Mouse (Mus musculus) embryonic facial prominence, embryonic 14.5 days (tissue): ENCODE measurements around the gene Zrsr1. TPM values are rescaled to one million over a fixed set of nuclear protein-coding genes. Genes with fewer than 3 reads are reported as not detected.

Experiments used
- ATAC-seq: fragments of 200-750 bp; cut with Nextera tagmentation; 2 replicates; pipeline ENCODE4 v1.8.0; 2017; ENCODE audit warnings: low read depth, moderate number of reproducible peaks, moderate TSS enrichment
- DNase-seq: peaks from one replicate; pipeline ENCODE4 v3.0.0-alpha.2; 2015; ENCODE audit warnings: low spot score
- H3K27ac ChIP-seq: fragments of 300-500 bp; sonication (generic); replicated peaks from 2 replicates; pipeline ENCODE4 v1.5.1; 2014; ENCODE audit warnings: low read depth, mild to moderate bottlenecking, low read length, moderate library complexity
- H3K27me3 ChIP-seq: fragments of 300-500 bp; sonication (generic); replicated peaks from 2 replicates; pipeline ENCODE4 v1.6.1; 2014; ENCODE audit warnings: low read length; ENCODE audit not compliant: control insufficient read depth, insufficient read depth
- H3K36me3 ChIP-seq: fragments of 300-500 bp; sonication (generic); 2 replicates; pipeline ENCODE4 v1.6.1; 2014; ENCODE audit warnings: low read length, mixed read lengths; ENCODE audit not compliant: control insufficient read depth, insufficient read depth
- H3K4me1 ChIP-seq: fragments of 300-500 bp; sonication (generic); 2 replicates; pipeline ENCODE4 v1.6.1; 2014; ENCODE audit warnings: antibody characterized with exemption, low read length; ENCODE audit not compliant: control insufficient read depth, insufficient read depth
- H3K4me2 ChIP-seq: fragments of 300-500 bp; sonication (generic); 2 replicates; pipeline ENCODE4 v1.6.1; 2014; ENCODE audit warnings: low read depth, mild to moderate bottlenecking, low read length, moderate library complexity, mixed read lengths
- H3K4me3 ChIP-seq: fragments of 300-500 bp; sonication (generic); 2 replicates; pipeline ENCODE4 v1.5.1; 2014; ENCODE audit warnings: low read depth, mild to moderate bottlenecking, low read length
- H3K9ac ChIP-seq: fragments of 300-500 bp; sonication (generic); 2 replicates; pipeline ENCODE4 v1.6.1; 2014; ENCODE audit warnings: low read depth, mild to moderate bottlenecking, low read length, moderate library complexity, mixed read lengths
- H3K9me3 ChIP-seq: fragments of 300-500 bp; sonication (generic); 2 replicates; pipeline ENCODE4 v1.6.1; 2016; ENCODE audit warnings: low read length; ENCODE audit not compliant: control insufficient read depth
- WGBS: fragments of 180-500 bp; shearing (Covaris S2); extraction: QIAGEN DNeasy Blood & Tissue Kit; methylation state at CpG from one replicate; pipeline ENCODE4 v1.1.7; 2014; 5-methylcytosine and 5-hydroxymethylcytosine counted together
- polyA plus RNA-seq: library from polyadenylated mRNA; unstranded; fragments of >200 nt; fragmentation: Nextera tagmentation; extraction: Ambion mirVana; gene quantifications from 2 replicates; pipeline ENCODE4 v1.2.1, GENCODE M21; 2014

Gene Zrsr1
- polyA plus RNA-seq, 1 experiment from 2014 or later, result 3.5 TPM

- no peaks in the 10 kb centered on the region for H3K9me3 ChIP-seq
- H3K9ac ChIP-seq, result no peak overlapping the region
- H3K4me3 ChIP-seq, result no peak overlapping the region
- DNase-seq (no peak), ATAC-seq (no peak)
- no peak overlapping the region for H3K27ac ChIP-seq
- no peaks in the 10 kb centered on the region for H3K36me3 ChIP-seq
- H3K4me2 ChIP-seq, result no peak overlapping the region
- H3K27me3 ChIP-seq, result no peaks in the 10 kb centered on the region
- 92% methylated on average over 4 of the region's 4 CpGs for WGBS
- H3K4me1 ChIP-seq, result no peaks in the 10 kb centered on the region
Observed at GRCm38 (mm10) chr11:22937716-22938316, 34.0 kb upstream of the Zrsr1 start.

DNA sequence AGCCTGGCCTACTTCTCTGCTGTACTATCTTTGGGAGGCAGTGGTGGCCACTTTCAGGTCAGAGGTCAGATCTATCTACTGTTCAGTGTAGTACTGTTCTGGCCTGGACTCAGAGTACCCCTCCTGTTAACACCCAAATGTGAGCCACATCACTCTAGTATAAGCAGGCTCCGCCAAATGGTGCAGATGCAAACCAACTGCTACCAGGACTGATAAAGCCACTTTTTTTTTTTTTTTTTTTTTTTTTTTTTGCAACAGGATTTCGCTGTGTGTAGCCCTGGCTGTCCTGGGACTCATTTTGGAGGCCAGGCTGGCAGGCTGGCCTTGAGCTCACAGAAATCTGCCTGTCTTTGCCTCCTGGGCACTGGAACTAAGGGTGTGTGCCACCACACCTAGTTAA, 32.8 kb upstream of the Zrsr1 start:
- H3K4me2 ChIP-seq, result no peak overlapping the region
- no peak overlapping the region for H3K27ac ChIP-seq
- H3K9me3 ChIP-seq, result no peaks in the 10 kb centered on the region
- no peaks in the 10 kb centered on the region for H3K27me3 ChIP-seq
- H3K36me3 ChIP-seq, result no peaks in the 10 kb centered on the region
- 84% methylated on average over 2 of the region's 2 CpGs for WGBS
- no peak overlapping the region for H3K4me3 ChIP-seq
- no peaks in the 10 kb centered on the region for H3K4me1 ChIP-seq
- ATAC-seq (no peak), DNase-seq (no peak)
- no peak overlapping the region for H3K9ac ChIP-seq

GRCm38 (mm10) chr11:22949101-22949500, 22.7 kb upstream of the Zrsr1 start:
- H3K4me1 ChIP-seq, result no peaks in the 10 kb centered on the region
- no peaks in the 10 kb centered on the region for H3K9me3 ChIP-seq
- DNase-seq, result no peak
- H3K4me3 ChIP-seq, result no peak overlapping the region
- no peak overlapping the region for H3K27ac ChIP-seq
- no peak for ATAC-seq
- no peak overlapping the region for H3K4me2 ChIP-seq
- 90% methylated on average over 1 of the region's 1 CpGs for WGBS
- no peaks in the 10 kb centered on the region for H3K36me3 ChIP-seq
- no peaks in the 10 kb centered on the region for H3K27me3 ChIP-seq
- no peak overlapping the region for H3K9ac ChIP-seq

GRCm38 (mm10) chr11:22950131-22950530, 21.7 kb upstream of the Zrsr1 start:
- Histone ChIP-seq H3K4me2 (no peak overlapping the region), H3K4me1 (no peaks in the 10 kb centered on the region), H3K36me3 (no peaks in the 10 kb centered on the region), H3K27me3 (no peaks in the 10 kb centered on the region), H3K9me3 (no peaks in the 10 kb centered on the region), H3K9ac (no peak overlapping the region), H3K4me3 (no peak overlapping the region), H3K27ac (no peak overlapping the region)
- DNase-seq, result no peak
- WGBS, result 92% methylated on average over 6 of the region's 6 CpGs
- no peak for ATAC-seq

DNA sequence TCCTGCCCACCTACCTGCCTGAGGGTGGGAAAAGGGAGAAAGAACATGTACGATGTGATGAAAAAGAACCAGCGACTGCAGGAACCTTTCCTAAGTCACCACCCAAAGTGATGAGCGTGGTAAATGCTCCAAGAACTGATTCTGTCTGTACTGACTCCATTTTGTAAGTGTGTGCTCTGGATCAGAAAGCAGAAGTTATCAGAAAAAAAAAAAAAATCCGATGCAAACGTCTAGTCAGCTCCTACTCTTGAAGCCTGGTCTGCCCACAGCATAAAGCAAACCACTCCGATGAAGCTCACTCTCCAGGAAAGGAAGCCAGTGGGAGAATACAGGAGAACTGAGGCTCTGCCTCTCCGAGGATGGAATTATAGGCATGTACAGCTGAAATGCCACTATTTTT, 19.1 kb upstream of the Zrsr1 start:
- Histone ChIP-seq H3K36me3 (peaks cover 5% of the 10 kb centered on the region; the same call in 1 of the 2 replicates), H3K4me2 (no peak overlapping the region), H3K27me3 (no peaks in the 10 kb centered on the region), H3K4me3 (no peak overlapping the region), H3K4me1 (no peaks in the 10 kb centered on the region), H3K27ac (no peak overlapping the region), H3K9ac (no peak overlapping the region), H3K9me3 (no peaks in the 10 kb centered on the region)
- DNase-seq (no peak), ATAC-seq (no peak)
- 87% methylated on average over 7 of the region's 7 CpGs for WGBS

- Histone ChIP-seq H3K27ac (no peak overlapping the region), H3K4me1 (no peaks in the 10 kb centered on the region), H3K36me3 (peaks cover 5% of the 10 kb centered on the region; the same call in 1 of the 2 replicates), H3K9me3 (no peaks in the 10 kb centered on the region), H3K4me3 (no peak overlapping the region), H3K4me2 (no peak overlapping the region), H3K9ac (no peak overlapping the region), H3K27me3 (no peaks in the 10 kb centered on the region)
- WGBS, result 95% methylated on average over 6 of the region's 6 CpGs
- DNase-seq, result no peak
- no peak for ATAC-seq
Observed at GRCm38 (mm10) chr11:22956346-22956745, 15.5 kb upstream of the Zrsr1 start.

- no peaks in the 10 kb centered on the region for H3K4me1 ChIP-seq
- H3K27me3 ChIP-seq, result no peaks in the 10 kb centered on the region
- WGBS, result 76% methylated on average over 4 of the region's 4 CpGs
- no peak overlapping the region for H3K9ac ChIP-seq
- H3K36me3 ChIP-seq, result peaks cover 5% of the 10 kb centered on the region; the same call in 1 of the 2 replicates
- no peak overlapping the region for H3K4me2 ChIP-seq
- H3K9me3 ChIP-seq, result no peaks in the 10 kb centered on the region
- peak; percentile 29 for DNase-seq
- ATAC-seq, result peak; percentile 68; the same call in 1 of the 2 replicates
- H3K4me3 ChIP-seq, result no peak overlapping the region
- no peak overlapping the region for H3K27ac ChIP-seq
Observed at GRCm38 (mm10) chr11:22956830-22957229, 15.0 kb upstream of the Zrsr1 start.

- Histone ChIP-seq H3K27me3 (no peaks in the 10 kb centered on the region), H3K9me3 (no peaks in the 10 kb centered on the region), H3K4me2 (no peak overlapping the region), H3K27ac (no peak overlapping the region), H3K9ac (no peak overlapping the region), H3K4me3 (no peak overlapping the region), H3K4me1 (no peaks in the 10 kb centered on the region), H3K36me3 (peaks cover 5% of the 10 kb centered on the region; the same call in 1 of the 2 replicates)
- 88% methylated on average over 4 of the region's 4 CpGs for WGBS
- ATAC-seq, result no peak
- no peak for DNase-seq
Observed at GRCm38 (mm10) chr11:22957791-22958374, 13.9 kb upstream of the Zrsr1 start.

DNA sequence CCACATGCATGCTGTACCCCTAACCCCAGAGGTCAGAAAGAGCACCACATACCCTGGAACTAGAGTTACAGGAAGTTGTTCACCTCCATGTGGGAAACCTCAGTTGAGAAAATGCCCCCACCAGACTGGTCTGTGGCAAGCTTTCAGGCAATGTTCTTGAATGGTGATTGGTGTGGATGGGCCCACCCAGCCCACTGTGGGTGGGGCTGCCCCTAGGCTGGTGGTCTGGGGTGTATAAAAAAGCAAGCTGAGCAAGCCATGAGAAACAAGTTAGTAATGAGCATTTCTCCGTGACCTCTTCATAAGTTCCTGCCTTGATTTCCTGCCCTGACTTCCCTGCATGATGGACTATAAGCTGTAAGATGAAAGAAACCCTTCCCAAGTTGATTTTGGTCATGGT, 9.7 kb upstream of the Zrsr1 start:
- H3K9me3 ChIP-seq, result peaks cover 10% of the 10 kb centered on the region; the same call in 1 of the 2 replicates
- DNase-seq, result no peak
- 86% methylated on average over 1 of the region's 1 CpGs for WGBS
- H3K9ac ChIP-seq, result no peak overlapping the region
- no peaks in the 10 kb centered on the region for H3K4me1 ChIP-seq
- H3K36me3 ChIP-seq, result peaks cover 12% of the 10 kb centered on the region; the same call in 1 of the 2 replicates
- ATAC-seq, result no peak
- no peaks in the 10 kb centered on the region for H3K27me3 ChIP-seq
- no peak overlapping the region for H3K4me3 ChIP-seq
- no peak overlapping the region for H3K27ac ChIP-seq
- no peak overlapping the region for H3K4me2 ChIP-seq
